Mouse (Mus musculus) gastrocnemius, adult 18-20 months (tissue): Measurements from ENCODE around the gene Yif1b. TPM values are rescaled to one million over a fixed set of nuclear protein-coding genes. Genes with fewer than 3 reads are reported as not detected.
"Not testable (repeated sequence)": the region's sequence is repeated elsewhere in the genome, so short reads cannot be mapped to it uniquely, and the experiment has no call there.

Experiments
- DNase-seq: peaks from one replicate; pipeline ENCODE4 v3.0.0; 2021; ENCODE audit warnings: low spot score
- total RNA-seq, 2 experiments: library from RNA; stranded (reverse); gene quantifications; 2 replicates each; pipeline ENCODE4 v1.2.3; 2021

Yif1b gene
- total RNA-seq, 2 experiments from 2014 or later, result 38.1 to 38.4 TPM

- DNase-seq, result not testable (repeated sequence)
These were observed 533 bp upstream of the Yif1b start for GRCm38 (mm10) chr7:29237596-29237995.

GRCm38 (mm10) chr7:29244732-29245416 is 6.7 kb downstream of the Yif1b start:
- DNase-seq, result peak; percentile 34

GRCm38 (mm10) chr7:29246015-29246414 is 7.9 kb downstream of the Yif1b start:
- no peak for DNase-seq

- DNase-seq, result no peak
These were observed 8.6 kb downstream of the Yif1b start for GRCm38 (mm10) chr7:29246619-29247313.

GRCm38 (mm10) chr7:29247314-29247700 is 9.2 kb downstream of the Yif1b start:
- peak; percentile 79 for DNase-seq

- no peak for DNase-seq
These were observed 9.6 kb downstream of the Yif1b start for GRCm38 (mm10) chr7:29247706-29248105.

- DNase-seq, result no peak
These were observed 10.2 kb downstream of the Yif1b start, which contains the start of gene 2200002D01Rik for GRCm38 (mm10) chr7:29248261-29248841. Gene 2200002D01Rik (minus strand): TSS chr7:29248466.

GRCm38 (mm10) chr7:29251166-29251565 is 13.0 kb downstream of the Yif1b start:
- DNase-seq, result no peak

- no peak for DNase-seq
These were observed 15.7 kb downstream of the Yif1b start for GRCm38 (mm10) chr7:29253842-29254241.

GRCm38 (mm10) chr7:29255875-29256274 is 17.7 kb downstream of the Yif1b start:
- no peak for DNase-seq

- DNase-seq, result no peak
These were observed 19.2 kb downstream of the Yif1b start for GRCm38 (mm10) chr7:29257368-29257767.

GRCm38 (mm10) chr7:29259781-29260730 is 21.9 kb downstream of the Yif1b start:
- no peak for DNase-seq

GRCm38 (mm10) chr7:29262151-29262550 is 24.0 kb downstream of the Yif1b start:
- peak; percentile 16 for DNase-seq

GRCm38 (mm10) chr7:29263831-29264230 is 25.7 kb downstream of the Yif1b start:
- no peak for DNase-seq

GRCm38 (mm10) chr7:29265636-29266035 is 27.5 kb downstream of the Yif1b start:
- no peak for DNase-seq

GRCm38 (mm10) chr7:29266931-29267330 is 28.8 kb downstream of the Yif1b start:
- no peak for DNase-seq

- DNase-seq, result no peak
These were observed 32.3 kb downstream of the Yif1b start for GRCm38 (mm10) chr7:29270445-29270844.

GRCm38 (mm10) chr7:29271687-29272465 is 33.7 kb downstream of the Yif1b start:
- DNase-seq, result no peak

GRCm38 (mm10) chr7:29276715-29277114 is 38.6 kb downstream of the Yif1b start:
- no peak for DNase-seq

GRCm38 (mm10) chr7:29277510-29277909 is 39.4 kb downstream of the Yif1b start:
- DNase-seq, result no peak

- DNase-seq, result no peak
These were observed 41.1 kb downstream of the Yif1b start for GRCm38 (mm10) chr7:29279261-29279660.
